Mouse (Mus musculus) ES-E14 (cell line): ENCODE data around the gene R3hdm2.

Experiments
- CHD2 ChIP-seq: IDR thresholded peaks from 2 replicates; pipeline ENCODE4 v1.6.1; 2014; ENCODE audit warnings: mild to moderate bottlenecking, low read depth, low read length, inconsistent platforms
- HCFC1 ChIP-seq: IDR thresholded peaks from 2 replicates; pipeline ENCODE4 v1.6.1; 2012; ENCODE audit warnings: low read length, inconsistent platforms, borderline replicate concordance; ENCODE audit not compliant: insufficient read depth
- MAFK ChIP-seq: IDR thresholded peaks from 2 replicates; pipeline ENCODE4 v1.6.1; 2014; ENCODE audit warnings: mild to moderate bottlenecking, low read depth, low read length, inconsistent platforms; ENCODE audit not compliant: insufficient read depth
- ZC3H11A ChIP-seq: IDR thresholded peaks from 2 replicates; pipeline ENCODE4 v1.6.1; 2012; ENCODE audit warnings: low read depth, mild to moderate bottlenecking, inconsistent platforms, low read length, borderline replicate concordance
- ZNF384 ChIP-seq: IDR thresholded peaks from 2 replicates; pipeline ENCODE4 v1.6.1; 2012; ENCODE audit warnings: low read depth, low read length, inconsistent platforms

DNA sequence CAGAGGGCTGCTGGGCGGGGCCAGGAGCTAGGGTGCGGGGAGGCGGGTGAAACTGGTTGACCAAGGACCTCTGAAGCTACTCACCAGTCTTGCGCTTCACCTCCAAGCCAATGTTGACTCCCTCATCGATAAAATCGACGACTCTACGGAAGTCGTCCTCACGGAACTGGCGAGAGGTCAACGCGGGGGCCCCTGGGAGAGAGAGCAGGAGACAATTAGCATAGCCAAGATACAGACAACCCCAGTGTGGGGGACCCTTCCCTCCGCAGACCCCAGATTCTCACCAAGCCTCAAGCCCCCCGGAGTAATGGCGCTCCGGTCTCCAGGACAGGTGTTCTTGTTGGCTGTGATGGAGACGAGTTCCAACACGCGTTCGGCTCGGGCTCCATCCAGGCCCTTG is 137.8 kb downstream of the R3hdm2 start:
- no peak for TF ChIP-seq HCFC1
- TF ChIP-seq ZC3H11A, result no peak
- TF ChIP-seq ZNF384, result no peak
- no peak for TF ChIP-seq CHD2
- no peak for TF ChIP-seq MAFK
